Mouse (Mus musculus) heart, postnatal 4 days (tissue): ENCODE measurements at regions not wholly inside any gene's neighbourhood (a gene's known extent, or its start where the extent isn't known, plus 50 kb on each side); places are given as distances from the start of the nearest gene placed in this dataset.
A peak's percentile ranks its signal among the peaks of the same experiment; 100 is the strongest.

Experiments used
- DNase-seq: peaks from one replicate; pipeline ENCODE4 v3.0.0; 2021

- DNase-seq: no peak
These were observed 201.8 kb downstream of the Cbln1 start for GRCm38 (mm10) chr8:87270525-87271187.

DNA sequence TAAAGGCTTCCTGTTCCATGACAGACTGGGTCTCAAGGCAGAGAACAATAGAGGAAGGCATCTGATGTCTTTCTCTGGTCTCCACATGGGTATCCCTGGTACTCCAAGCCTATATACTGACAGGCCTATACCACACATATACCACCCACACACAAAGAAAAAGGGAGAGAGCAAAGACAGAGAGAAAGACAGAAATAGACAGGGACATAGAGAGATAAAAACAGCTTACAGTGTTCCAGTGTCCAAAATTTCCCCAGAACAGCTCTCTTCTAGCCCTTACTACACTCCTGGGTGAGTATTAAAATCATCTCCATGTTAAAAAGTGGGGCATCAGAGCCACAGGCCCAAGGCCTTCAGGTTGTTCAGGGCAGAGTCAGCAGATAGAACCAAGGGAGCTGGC, 204.2 kb downstream of the Cbln1 start:
- DNase-seq: no peak

DNA sequence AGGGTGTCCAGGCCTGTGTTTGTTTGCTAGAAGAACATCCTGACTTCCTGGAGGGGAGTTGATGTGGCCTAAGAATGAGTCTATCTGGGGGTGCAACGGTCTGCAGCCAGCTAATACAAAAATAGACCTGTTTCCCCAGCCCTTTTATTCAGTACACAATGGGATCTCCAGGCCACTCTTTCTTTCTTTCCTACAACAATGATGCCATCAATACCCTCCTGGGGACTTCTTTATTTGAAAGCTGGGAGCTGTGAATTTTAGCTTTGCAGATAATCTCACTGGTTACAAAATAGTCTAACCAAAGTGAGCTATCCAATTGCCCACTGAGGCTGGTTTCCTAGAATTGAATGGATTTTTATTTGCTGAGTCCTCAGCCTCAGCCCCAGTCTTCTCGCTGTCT, 207.4 kb downstream of the Cbln1 start:
- no peak for DNase-seq

DNA sequence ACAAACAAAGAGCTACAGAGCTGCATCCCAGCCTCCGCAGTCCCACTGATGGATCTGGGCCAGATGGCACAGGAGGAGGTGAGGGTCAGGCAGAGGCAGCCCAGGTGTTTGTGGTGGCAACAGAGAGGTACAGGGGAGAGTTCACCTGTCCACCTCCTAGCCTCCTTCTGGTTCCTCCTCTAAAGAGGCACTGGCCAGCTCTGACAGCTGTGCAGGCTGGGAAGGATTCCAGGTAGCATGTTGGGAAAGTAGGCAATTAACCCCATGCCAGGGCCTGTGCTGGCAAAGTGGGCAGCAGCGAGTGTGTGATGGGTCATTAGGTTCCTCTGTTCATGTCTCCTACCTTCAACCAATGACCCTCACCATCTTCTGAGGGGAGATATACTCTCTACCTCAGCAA, 212.1 kb downstream of the Cbln1 start:
- DNase-seq: no peak

GRCm38 (mm10) chr8:87242681-87243080, 229.7 kb downstream of the Cbln1 start:
- no peak for DNase-seq

GRCm38 (mm10) chr8:87237181-87237580, 235.2 kb downstream of the Cbln1 start:
- DNase-seq: no peak

GRCm38 (mm10) chr8:87236438-87236837, 236.0 kb downstream of the Cbln1 start:
- no peak for DNase-seq

GRCm38 (mm10) chr8:87235341-87236075, 236.9 kb downstream of the Cbln1 start:
- no peak for DNase-seq

GRCm38 (mm10) chr8:87234336-87234735, 238.1 kb downstream of the Cbln1 start:
- no peak for DNase-seq

GRCm38 (mm10) chr8:87233805-87234331, 238.5 kb downstream of the Cbln1 start:
- DNase-seq: no peak

DNA sequence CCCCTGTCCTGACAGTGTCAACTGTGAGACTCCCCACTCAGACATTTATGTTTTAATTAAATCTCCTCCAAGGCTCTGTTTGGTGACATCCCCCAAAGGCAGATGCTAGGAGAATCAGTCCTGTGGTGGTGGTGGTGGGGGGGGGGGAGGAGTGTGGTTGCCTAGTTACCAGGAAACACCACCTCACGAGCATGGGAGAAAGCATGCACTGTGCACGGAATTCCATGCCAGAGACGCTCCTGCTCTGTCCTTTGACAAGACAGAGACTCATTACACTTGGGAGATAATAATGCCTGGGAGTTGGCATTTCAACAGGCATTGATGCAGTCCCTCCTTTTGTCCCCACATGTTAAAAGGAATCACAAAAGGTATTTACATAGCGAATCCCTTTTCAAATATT, 240.6 kb downstream of the Cbln1 start:
- DNase-seq: no peak

DNA sequence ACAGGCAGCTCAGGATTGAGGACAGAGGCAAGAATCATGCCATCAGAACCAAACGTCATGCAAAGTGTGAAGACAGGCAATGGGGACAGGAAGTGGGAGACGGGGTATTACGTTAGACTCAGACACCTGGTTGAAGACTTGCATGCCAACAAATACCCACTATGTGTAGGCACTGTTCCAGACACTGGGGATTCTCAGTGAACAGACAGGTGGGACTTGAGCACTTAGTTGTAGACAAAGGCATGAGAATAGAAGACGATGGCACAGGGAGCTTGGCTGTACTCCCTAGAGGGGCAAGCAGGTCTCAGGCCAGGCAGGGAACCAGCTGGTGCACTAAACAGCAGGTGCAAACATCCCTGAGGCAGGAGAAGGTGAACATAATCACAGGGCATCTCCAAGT, 242.3 kb downstream of the Cbln1 start:
- DNase-seq: no peak

DNA sequence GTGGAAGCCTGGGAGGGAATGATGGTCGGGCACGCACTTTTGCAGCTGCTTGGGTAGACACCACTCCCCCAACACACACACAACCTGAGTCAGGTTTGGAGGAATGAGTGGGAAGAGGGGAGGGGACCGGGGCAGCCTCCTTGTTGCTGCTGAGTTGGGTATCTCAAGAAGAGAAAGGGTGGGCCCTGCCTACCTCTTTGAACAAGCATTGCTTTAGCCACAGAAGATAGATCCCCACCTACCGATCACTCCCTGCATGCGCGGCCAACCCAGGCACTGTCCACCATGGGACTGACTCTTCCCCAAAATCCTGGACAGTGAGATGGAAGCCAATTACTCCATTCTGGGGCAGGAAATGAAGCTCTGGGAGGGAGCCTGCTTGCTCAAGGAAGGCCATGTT, 243.2 kb downstream of the Cbln1 start:
- DNase-seq: no peak

DNA sequence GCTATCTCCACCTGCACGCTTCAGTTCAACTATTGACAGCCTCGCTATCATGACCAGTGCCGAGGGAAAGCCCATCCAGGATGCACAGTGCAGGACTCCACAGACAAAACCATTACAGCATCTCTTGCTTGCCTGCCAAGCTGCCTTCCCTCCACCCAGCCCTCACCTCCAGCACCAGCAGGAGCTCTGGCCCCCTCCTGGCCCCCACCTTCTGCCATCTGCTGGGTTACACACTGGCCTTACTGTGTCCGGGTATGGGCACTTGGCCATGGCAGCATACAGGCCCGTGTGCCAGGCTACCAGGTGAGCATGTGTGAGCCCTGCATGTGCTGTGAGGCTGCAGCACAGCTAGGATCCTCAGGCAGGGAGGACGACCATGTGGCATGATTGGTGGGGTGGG, 243.6 kb downstream of the Cbln1 start:
- no peak for DNase-seq

DNA sequence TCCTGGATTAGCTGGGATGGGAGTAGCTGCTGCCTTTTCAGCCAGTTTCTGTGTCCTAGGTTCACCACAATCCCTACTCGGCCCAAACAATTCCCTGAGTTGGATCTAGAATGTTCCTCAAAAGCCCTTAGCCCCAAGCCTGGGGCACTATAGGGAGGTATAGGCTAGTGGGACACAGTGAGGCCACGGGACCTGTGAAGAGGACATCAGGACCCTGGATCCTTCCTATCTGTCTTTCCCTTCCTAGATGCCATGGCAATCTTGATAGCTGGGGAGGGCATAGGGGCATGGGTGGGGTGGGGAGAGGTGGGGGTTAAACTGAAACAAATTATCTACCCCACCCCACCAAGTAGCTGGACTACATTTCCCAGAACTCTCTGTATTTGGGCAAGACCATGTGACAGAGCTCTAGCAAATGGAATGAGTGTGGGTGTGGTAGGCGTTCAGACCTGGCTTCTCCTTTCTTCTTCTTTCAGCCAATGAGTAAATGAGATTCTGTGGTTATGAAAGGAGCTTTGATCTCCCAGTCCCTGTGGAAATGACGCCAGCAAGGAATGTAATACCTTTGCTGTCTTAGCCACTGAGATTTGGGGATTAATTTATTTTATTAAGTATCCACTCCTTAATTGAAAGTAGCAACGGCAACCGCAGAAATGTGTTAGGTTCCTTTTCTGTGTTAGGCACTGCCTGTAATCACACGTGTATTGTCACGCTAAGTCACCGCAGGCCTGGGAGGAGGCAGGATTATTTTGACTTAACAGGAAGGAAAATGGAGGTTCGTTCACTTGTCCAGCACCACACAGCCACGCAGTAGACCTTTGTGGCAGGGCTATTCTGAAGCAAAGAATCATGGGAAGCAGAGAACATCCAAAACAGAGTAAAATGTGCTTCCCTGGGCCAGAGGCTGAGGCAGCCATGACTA, 246.6 kb downstream of the Cbln1 start:
- DNase-seq: no peak

- DNase-seq: no peak
These were observed 251.8 kb downstream of the Cbln1 start for GRCm38 (mm10) chr8:87220581-87220980.

DNA sequence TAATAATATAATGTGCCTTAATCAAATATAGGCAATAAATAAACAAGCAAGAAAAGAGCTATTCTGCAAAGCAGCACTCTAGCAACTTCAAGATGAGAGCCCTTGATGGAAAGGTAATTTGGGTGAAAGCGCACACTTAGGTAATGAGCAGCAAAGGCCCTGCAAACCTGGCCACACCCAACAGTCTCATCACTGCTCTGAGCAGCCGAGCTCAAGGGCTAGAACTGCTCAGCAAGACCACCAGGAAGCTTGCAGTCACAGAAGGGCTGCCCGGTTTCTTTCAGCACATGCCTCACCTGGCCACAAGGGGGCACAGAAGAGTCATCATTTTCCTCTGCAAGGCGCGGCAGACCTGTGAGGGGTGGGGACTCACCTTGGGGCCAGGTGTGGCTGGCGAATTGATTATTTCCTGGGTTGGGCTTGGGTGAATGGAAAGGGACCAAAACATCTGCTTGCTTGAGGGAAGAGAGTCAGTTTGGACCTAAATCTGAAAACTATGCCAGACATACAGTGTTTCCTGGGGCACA, 253.4 kb downstream of the Cbln1 start:
- DNase-seq: peak; percentile 17

DNA sequence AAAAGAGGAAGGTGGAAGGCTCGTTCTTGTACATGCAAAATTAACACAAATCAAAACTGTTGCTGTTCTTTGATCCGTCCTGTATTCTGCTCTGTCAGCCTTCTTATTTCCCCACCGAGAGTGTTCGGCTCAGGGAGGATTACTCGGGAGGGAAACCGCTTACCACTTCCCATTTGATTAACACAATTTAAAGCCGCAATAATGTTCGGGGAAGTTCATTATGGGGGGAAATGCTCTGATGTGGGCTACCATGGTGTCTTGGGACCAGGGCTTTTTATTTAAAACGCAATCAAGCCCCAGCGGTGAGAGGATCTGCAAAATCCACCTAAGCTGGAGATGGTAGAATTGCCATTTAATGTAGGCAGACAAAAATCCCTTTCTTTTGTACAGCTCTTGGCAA, 257.4 kb downstream of the Cbln1 start:
- DNase-seq: no peak

DNA sequence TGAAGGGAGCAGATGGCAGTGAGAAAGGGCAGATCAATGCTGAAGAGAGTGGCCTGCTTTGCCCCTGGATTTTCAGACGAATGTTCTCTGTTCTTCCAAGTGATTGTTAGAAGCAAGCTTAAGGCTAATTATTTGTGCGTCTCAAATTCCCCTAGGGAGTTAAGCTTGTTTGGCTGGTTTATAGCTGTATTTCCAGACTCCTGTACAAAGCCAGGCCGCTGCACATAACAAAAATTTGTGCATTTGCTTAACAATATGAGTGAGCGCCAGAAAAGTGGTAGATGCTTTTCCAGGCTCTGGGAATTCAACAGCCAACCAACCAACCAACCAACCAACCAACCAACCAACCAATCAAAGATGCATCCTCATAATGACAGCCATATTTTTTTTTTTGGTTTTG, 261.9 kb downstream of the Cbln1 start:
- DNase-seq: no peak

- no peak for DNase-seq
These were observed 263.1 kb downstream of the Cbln1 start for GRCm38 (mm10) chr8:87209295-87209694.

- no peak for DNase-seq
These were observed 264.4 kb downstream of the Cbln1 start for GRCm38 (mm10) chr8:87208036-87208435.

DNA sequence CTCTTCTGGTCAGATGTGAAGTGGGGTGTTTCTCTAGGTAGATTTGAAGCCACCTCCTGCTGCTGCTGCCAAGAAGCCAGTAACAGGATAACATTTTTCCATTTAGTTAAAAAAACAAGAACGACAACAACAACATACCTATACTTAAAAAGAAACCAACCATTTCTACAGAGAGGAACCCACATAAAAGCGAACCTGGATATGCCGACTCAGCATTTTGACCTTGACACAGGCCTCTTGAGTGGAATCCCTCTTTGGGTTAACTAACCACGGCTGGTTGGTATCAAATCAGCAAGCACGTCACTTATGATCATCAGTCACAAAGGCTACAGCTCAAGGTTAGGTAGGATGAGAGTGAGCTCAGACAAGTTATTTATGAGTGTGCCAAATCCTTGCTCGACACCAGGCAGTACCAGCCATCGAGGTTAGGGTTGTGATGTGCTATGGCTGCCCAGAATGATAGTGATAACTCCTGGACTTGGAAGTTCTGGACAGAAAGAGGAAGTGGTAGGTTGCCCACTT, 269.7 kb downstream of the Cbln1 start:
- DNase-seq: no peak
